Mouse (Mus musculus): ENCODE results near the gene Naip6.
"Not testable (repeated sequence)": the region's sequence is repeated elsewhere in the genome, so short reads cannot be mapped to it uniquely, and the experiment has no call there.

Naip6 gene

GRCm38 (mm10) chr13:100317256-100317893 is at the start of gene Naip6:
TSS of gene Naip6 (minus strand) at chr13:100317674.
- DNase-seq = not testable (repeated sequence)

- DNase-seq = not testable (repeated sequence)
Measured at GRCm38 (mm10) chr13:100352315-100352714, 34.8 kb upstream of the Naip6 start.

- not testable (repeated sequence) for DNase-seq
Measured at GRCm38 (mm10) chr13:100349510-100350173, 32.2 kb upstream of the Naip6 start.

GRCm38 (mm10) chr13:100341822-100342221 is 24.3 kb upstream of the Naip6 start:
- no peak for DNase-seq

GRCm38 (mm10) chr13:100331728-100332127 is 14.3 kb upstream of the Naip6 start:
- not testable (repeated sequence) for DNase-seq

- not testable (repeated sequence) for DNase-seq
Measured at GRCm38 (mm10) chr13:100328899-100329298, 11.4 kb upstream of the Naip6 start.

GRCm38 (mm10) chr13:100328029-100328428 is 10.6 kb upstream of the Naip6 start:
- DNase-seq = not testable (repeated sequence)

GRCm38 (mm10) chr13:100322266-100322837 is 4.9 kb upstream of the Naip6 start:
- not testable (repeated sequence) for DNase-seq

- DNase-seq = no peak
Measured at GRCm38 (mm10) chr13:100284611-100285010, 32.9 kb downstream of the Naip6 start.

- DNase-seq = not testable (repeated sequence)
Measured at GRCm38 (mm10) chr13:100271474-100272132, 45.9 kb downstream of the Naip6 start.

- not testable (repeated sequence) for DNase-seq
Measured at GRCm38 (mm10) chr13:100256996-100257395, 60.5 kb downstream of the Naip6 start.

- DNase-seq = not testable (repeated sequence)
Measured at GRCm38 (mm10) chr13:100255925-100256324, 61.5 kb downstream of the Naip6 start.

GRCm38 (mm10) chr13:100251897-100252296 is 65.6 kb downstream of the Naip6 start:
- not testable (repeated sequence) for DNase-seq

GRCm38 (mm10) chr13:100246896-100247519 is 70.5 kb downstream of the Naip6 start:
- DNase-seq = not testable (repeated sequence)

GRCm38 (mm10) chr13:100246223-100246622 is 71.3 kb downstream of the Naip6 start, which contains the start of gene Naip5:
TSS of gene Naip5 (minus strand) at chr13:100246323.
- DNase-seq = not testable (repeated sequence)

GRCm38 (mm10) chr13:100243702-100244101 is 73.8 kb downstream of the Naip6 start:
- DNase-seq = no peak
